Mouse (Mus musculus) hindbrain, embryonic 11.5 days (tissue): ENCODE measurements around the gene Mblac1. TPM values are rescaled to one million over a fixed set of nuclear protein-coding genes. Genes with fewer than 3 reads are reported as not detected.

Experiments used
- ATAC-seq: fragments of 200-750 bp; cut with Nextera tagmentation; 2 replicates; pipeline ENCODE4 v1.8.0; 2017; ENCODE audit warnings: mild to moderate bottlenecking, moderate TSS enrichment, moderate library complexity; ENCODE audit not compliant: low FRiP score
- DNase-seq: peaks from one replicate; pipeline ENCODE4 v3.0.0-alpha.2; 2015; ENCODE audit warnings: low spot score
- H3K27ac ChIP-seq: fragments of 300-500 bp; sonication (generic); 2 replicates; pipeline ENCODE4 v1.5.1; 2014; ENCODE audit warnings: mild to moderate bottlenecking, low read depth, low read length
- H3K27me3 ChIP-seq: fragments of 300-500 bp; sonication (generic); 2 replicates; pipeline ENCODE4 v1.6.1; 2014; ENCODE audit warnings: mild to moderate bottlenecking, low read length, moderate library complexity, mixed read lengths; ENCODE audit not compliant: control insufficient read depth, insufficient read depth
- H3K36me3 ChIP-seq: fragments of 300-500 bp; sonication (generic); 2 replicates; pipeline ENCODE4 v1.6.1; 2014; ENCODE audit warnings: mild to moderate bottlenecking, low read length, moderate library complexity, mixed read lengths; ENCODE audit not compliant: control insufficient read depth, insufficient read depth
- H3K4me1 ChIP-seq: fragments of 300-500 bp; sonication (generic); replicated peaks from 2 replicates; pipeline ENCODE4 v1.6.1; 2014; ENCODE audit warnings: low read length, mixed read lengths; ENCODE audit not compliant: control insufficient read depth, insufficient read depth
- H3K4me2 ChIP-seq: fragments of 300-500 bp; sonication (generic); replicated peaks from 2 replicates; pipeline ENCODE4 v1.6.1; 2014; ENCODE audit warnings: mild to moderate bottlenecking, low read depth, low read length
- H3K4me3 ChIP-seq: fragments of 300-500 bp; sonication (generic); 2 replicates; pipeline ENCODE4 v1.5.1; 2014; ENCODE audit warnings: low read depth, low read length
- H3K9ac ChIP-seq: fragments of 300-500 bp; sonication (generic); 2 replicates; pipeline ENCODE4 v1.6.1; 2014; ENCODE audit warnings: low read depth, low read length
- H3K9me3 ChIP-seq: fragments of 300-500 bp; sonication (generic); 2 replicates; pipeline ENCODE4 v1.6.1; 2016; ENCODE audit warnings: low read length; ENCODE audit not compliant: control insufficient read depth
- WGBS: fragments of 180-500 bp; shearing (Covaris S2); extraction: QIAGEN DNeasy Blood & Tissue Kit; methylation state at CpG from one replicate; pipeline ENCODE4 v1.1.7; 2014; 5-methylcytosine and 5-hydroxymethylcytosine counted together
- polyA plus RNA-seq: library from polyadenylated mRNA; unstranded; fragments of >200 nt; fragmentation: Nextera tagmentation; extraction: Ambion mirVana; gene quantifications from 2 replicates; pipeline ENCODE4 v1.2.1, GENCODE M21; 2014

Mblac1 gene
- 8.6 and 12.0 TPM in 2 replicates for polyA plus RNA-seq

DNA sequence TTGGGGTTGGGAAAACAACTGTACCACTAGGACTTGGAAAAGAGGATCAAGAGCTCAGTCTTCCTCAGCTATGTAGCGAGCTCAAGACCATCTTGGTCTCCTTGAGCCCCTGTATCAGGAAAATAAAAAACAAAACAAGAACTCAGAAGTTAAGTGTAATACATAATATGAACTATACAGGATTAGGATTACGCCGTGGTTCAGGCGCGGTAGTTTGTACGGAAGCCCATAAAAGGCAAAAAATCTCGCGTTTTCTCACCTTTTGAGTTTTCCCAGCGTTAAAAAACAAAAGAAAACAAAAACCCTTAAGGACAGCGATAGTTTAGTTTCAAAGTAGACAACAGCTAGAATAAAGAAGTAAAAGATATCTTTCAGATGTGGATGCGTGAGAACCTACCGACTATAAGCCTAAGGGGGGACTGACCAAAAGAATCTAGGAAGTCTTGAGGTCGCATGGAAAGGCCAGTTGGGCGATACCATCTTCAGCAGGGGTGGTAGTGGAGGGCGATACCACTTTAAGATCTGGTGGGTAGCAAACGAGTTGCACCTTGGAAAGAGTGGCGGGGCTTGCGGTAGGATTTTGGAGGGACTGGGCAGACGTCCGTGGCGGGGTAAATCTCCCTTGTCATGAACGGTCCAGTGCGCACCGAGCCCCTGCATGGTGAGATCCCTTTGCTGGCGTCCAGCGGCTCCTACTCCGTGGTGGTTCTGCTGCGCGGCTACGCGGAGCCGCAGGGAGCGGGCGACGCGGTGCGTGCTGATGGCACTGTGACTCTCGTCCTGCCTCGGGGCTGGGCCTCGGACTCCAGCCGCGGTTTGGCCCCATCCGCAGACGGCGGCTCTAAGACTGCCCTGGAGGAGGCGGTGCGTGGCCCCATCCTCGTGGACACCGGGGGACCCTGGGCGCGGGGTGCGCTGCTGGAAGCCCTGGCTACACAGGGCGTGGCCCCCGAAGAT, at the start of gene Mblac1:
Gene Mblac1, plus strand, starts transcription at position 544 of the 957 bp plus-strand sequence.
- peak within 1 kb of the TSS; percentile 74 for H3K4me2 ChIP-seq
- peak within 1 kb of the TSS; percentile 72 for H3K4me3 ChIP-seq
- peak; percentile 89 for DNase-seq
- H3K27me3 ChIP-seq, result no peaks in the 10 kb centered on the region
- ATAC-seq, result peak; percentile 86
- H3K27ac ChIP-seq, result peak within 1 kb of the TSS; percentile 82
- no peaks in the 10 kb centered on the region for H3K4me1 ChIP-seq
- 0 out of 2 replicates have a peak, but pooled peaks cover 3% of the 10 kb centered on the region for H3K36me3 ChIP-seq
- H3K9me3 ChIP-seq, result no peaks in the 10 kb centered on the region
- H3K9ac ChIP-seq, result peak within 1 kb of the TSS; percentile 91
- 8% methylated on average over 54 of the region's 54 CpGs for WGBS

DNA sequence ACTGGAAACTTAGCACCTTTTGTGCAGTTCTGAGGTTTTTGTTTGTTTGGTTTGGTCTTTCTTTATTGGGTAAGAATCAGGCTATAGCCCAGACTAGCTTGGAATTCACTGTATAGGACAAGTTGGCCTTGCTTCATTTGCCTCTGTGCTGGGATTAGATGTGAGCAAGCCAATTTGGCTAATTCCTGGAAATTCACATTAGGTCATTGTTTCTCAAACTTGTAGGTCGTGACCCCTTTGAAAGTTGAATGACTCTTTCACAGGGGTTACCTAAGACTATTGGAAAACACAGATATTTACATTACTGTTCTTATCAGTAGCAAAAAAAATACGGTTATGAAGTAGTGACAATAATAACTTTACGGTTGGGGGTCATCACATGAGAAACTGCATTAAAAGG, 39.7 kb upstream of the Mblac1 start:
- ATAC-seq (no peak), DNase-seq (no peak)
- H3K9me3 ChIP-seq, result no peaks in the 10 kb centered on the region
- no peaks in the 10 kb centered on the region for H3K4me1 ChIP-seq
- H3K27me3 ChIP-seq, result no peaks in the 10 kb centered on the region
- H3K36me3 ChIP-seq, result 0 out of 2 replicates have a peak, but pooled peaks cover 5% of the 10 kb centered on the region
- H3K4me3 ChIP-seq, result peak overlapping the region; percentile 81
- peak overlapping the region; percentile 90 for H3K9ac ChIP-seq
- WGBS, result 82% methylated on average over 3 of the region's 3 CpGs
- no peak overlapping the region for H3K27ac ChIP-seq
- H3K4me2 ChIP-seq, result peak overlapping the region; percentile 69

DNA sequence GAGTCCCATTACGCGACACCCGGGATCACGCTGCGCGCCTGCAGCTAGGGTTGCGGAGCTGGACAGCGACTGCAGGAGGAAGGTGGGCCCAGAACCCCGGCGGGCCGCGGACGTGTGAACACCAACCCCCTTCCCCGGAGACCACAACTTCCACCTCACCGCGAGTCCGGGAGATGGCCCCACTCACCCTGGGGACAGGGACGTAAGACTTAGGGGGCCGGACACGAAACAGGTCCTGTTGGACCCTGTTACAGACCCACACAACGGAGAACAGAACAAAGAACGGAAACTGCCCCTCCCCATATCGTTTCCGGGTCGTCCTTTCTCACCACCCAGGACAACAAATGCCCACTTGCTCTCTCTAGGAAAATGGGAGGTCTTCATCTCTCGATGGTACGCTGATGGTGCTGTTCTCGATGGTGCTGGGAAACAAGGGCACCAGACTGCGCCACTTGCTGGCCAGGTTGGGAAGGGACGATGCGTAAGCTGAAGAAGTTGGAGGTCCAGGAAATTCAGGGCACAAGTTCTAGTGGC, 38.6 kb upstream of the Mblac1 start, which contains the start of gene Zfp113:
Gene Zfp113, minus strand, starts transcription at position 302 of the 534 bp plus-strand sequence.
- under 1% methylated on average over 31 of the region's 31 CpGs for WGBS

DNA sequence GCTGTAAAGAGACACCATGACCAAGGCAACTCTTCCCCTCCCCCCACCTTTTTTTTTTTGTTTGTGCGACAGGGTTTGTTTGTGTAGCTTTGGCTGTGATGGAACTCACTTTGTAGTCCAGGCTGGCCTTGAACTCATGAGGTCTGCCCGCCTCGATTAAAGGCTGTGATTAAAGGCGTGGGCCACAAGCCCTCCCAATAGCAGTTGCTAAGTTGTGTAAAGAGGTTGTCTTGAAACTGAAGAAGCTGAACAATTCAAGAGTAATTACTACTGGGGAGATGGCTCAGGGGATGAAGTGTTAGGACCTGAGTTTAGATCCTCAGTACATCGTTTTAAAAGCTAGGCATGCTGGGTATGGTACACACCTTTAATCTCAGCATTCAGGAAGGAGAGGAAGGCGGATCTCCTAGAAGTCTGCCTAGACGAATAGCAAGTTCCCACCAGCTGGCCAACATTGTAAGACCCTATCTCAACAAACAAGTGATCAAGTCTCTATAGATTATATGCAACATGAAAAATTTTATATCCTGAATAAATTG, 33.8 kb upstream of the Mblac1 start:
- ATAC-seq (no peak), DNase-seq (no peak)
- Histone ChIP-seq H3K27me3 (no peaks in the 10 kb centered on the region), H3K4me3 (peak overlapping the region; percentile 75; the same call in 1 of the 2 replicates), H3K4me2 (peak overlapping the region; percentile 83), H3K4me1 (no peaks in the 10 kb centered on the region; the same call in 1 of the 2 replicates), H3K36me3 (peaks cover 14% of the 10 kb centered on the region; the same call in 1 of the 2 replicates), H3K27ac (no peak overlapping the region), H3K9me3 (no peaks in the 10 kb centered on the region), H3K9ac (peak overlapping the region; percentile 74; the same call in 1 of the 2 replicates)
- WGBS, result 70% methylated on average over 7 of the region's 7 CpGs

More for the DNA sequence above, 38.6 kb upstream of the Mblac1 start, which contains the start of gene Zfp113:
- H3K9me3 ChIP-seq, result no peaks in the 10 kb centered on the region
- DNase-seq, result peak; percentile 93
- peak; percentile 96 for ATAC-seq
- no peaks in the 10 kb centered on the region for H3K4me1 ChIP-seq
- H3K36me3 ChIP-seq, result 0 out of 2 replicates have a peak, but pooled peaks cover 4% of the 10 kb centered on the region
- peak within 1 kb of the TSS; percentile 69 for H3K4me2 ChIP-seq
- H3K9ac ChIP-seq, result peak within 1 kb of the TSS; percentile 90
- H3K4me3 ChIP-seq, result peak within 1 kb of the TSS; percentile 81
- no peaks in the 10 kb centered on the region for H3K27me3 ChIP-seq
- peak within 1 kb of the TSS; percentile 96 for H3K27ac ChIP-seq

DNA sequence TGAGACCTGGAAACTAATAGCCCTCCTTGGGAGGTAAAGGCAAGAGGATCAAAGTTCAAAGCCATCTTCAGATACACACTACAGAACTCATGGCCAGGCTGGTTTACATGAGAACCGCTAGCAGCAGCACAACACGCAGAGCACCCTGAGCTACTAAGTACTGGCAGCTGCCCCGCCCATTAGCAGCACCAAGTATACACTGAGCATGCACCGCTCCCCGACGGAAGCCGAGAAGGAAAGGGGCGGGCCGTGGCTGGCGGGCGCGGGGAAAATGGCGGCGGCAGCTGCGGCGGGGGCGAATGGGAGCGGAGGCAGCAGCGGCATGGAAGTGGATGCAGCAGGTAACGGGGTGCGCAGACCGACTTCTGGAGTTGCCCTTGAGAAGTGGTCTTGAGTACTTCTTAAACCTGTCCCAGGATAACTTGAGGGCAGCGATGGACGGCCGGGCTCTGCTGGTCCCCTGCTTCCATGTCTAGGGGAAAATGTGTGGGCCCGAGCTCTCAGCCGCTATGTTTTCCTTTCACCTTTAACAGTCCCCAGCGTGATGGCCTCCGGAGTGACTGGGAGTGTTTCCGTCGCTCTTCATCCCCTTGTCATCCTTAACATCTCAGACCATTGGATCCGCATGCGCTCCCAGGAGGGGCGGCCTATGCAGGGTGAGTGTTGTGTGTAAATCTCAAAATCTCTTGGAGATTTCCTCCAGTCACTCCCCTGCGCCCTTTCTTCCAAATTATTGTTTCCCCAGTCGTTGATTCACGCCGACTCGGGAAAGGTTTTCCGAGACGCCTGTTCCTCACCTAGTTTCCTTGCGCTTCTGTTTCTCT, 33.1 kb upstream of the Mblac1 start, which contains the start of gene Cops6:
Gene Cops6, plus strand, starts transcription at position 230 of the 824 bp plus-strand sequence.
- 1% methylated on average over 42 of the region's 42 CpGs for WGBS
- Histone ChIP-seq H3K4me1 (no peaks in the 10 kb centered on the region; the same call in 1 of the 2 replicates), H3K4me3 (peak within 1 kb of the TSS; percentile 75), H3K27me3 (no peaks in the 10 kb centered on the region), H3K4me2 (peak within 1 kb of the TSS; percentile 83), H3K27ac (peak within 1 kb of the TSS; percentile 45; the same call in 1 of the 2 replicates), H3K36me3 (peaks cover 15% of the 10 kb centered on the region; the same call in 1 of the 2 replicates), H3K9me3 (no peaks in the 10 kb centered on the region), H3K9ac (peak within 1 kb of the TSS; percentile 74)
- DNase-seq, result peak; percentile 95
- ATAC-seq, result peak; percentile 92

DNA sequence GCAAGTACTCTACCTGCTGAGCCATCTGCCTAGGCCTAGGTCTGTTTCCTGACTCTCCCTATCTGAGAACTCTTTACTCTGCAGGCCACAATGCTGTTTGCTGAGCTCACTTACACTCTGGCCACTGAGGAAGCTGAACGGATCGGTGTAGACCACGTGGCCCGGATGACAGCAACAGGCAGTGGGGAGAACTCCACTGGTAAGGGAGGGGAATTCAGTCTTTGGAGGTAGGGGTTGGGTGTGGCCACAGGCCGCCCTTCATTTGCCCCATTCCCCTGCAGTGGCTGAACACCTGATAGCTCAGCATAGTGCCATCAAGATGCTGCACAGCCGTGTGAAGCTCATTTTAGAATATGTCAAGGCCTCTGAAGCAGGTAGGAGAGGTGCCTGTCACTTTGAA, 31.1 kb upstream of the Mblac1 start:
- ATAC-seq, result no peak
- H3K36me3 ChIP-seq, result peaks cover 23% of the 10 kb centered on the region
- H3K4me1 ChIP-seq, result no peaks in the 10 kb centered on the region; the same call in 1 of the 2 replicates

DNA sequence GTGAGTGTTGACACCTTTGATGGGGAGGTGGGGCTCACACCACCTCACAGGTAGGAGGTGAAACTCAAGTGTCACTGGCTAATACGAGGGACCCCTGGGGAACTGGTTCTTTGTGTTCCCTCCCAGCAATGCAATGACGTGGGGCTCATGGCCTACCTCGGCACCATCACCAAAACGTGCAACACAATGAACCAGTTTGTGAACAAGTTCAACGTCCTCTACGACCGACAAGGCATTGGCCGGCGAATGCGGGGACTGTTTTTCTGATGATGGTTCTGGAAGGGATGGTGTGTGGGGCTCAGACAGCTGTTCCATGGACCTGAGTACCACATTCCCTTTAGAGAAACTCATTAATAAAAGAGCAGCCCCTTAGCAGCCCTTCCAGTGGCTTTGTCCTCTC, 30.5 kb upstream of the Mblac1 start:
- no peaks in the 10 kb centered on the region for H3K9me3 ChIP-seq
- H3K27me3 ChIP-seq, result no peaks in the 10 kb centered on the region
- H3K4me2 ChIP-seq, result no peak overlapping the region
- H3K4me3 ChIP-seq, result no peak overlapping the region
- ATAC-seq (no peak), DNase-seq (peak; percentile 19)
- H3K9ac ChIP-seq, result no peak overlapping the region
- no peak overlapping the region for H3K27ac ChIP-seq
- 69% methylated on average over 10 of the region's 10 CpGs for WGBS
- no peaks in the 10 kb centered on the region; the same call in 1 of the 2 replicates for H3K4me1 ChIP-seq
- H3K36me3 ChIP-seq, result peaks cover 26% of the 10 kb centered on the region

More for the DNA sequence above, 31.1 kb upstream of the Mblac1 start:
- 76% methylated on average over 6 of the region's 6 CpGs for WGBS
- DNase-seq, result no peak
- Histone ChIP-seq H3K27me3 (no peaks in the 10 kb centered on the region), H3K27ac (no peak overlapping the region), H3K9me3 (no peaks in the 10 kb centered on the region), H3K4me2 (no peak overlapping the region), H3K9ac (no peak overlapping the region), H3K4me3 (0 out of 2 replicates have a peak overlapping the region, but pooled peaks have one; percentile 6)
